Mouse (Mus musculus) midbrain, embryonic 13.5 days (tissue): Measurements from ENCODE around the gene Vav2. TPM values are rescaled to one million over a fixed set of nuclear protein-coding genes. Genes with fewer than 3 reads are reported as not detected.

Experiments
- ATAC-seq: fragments of 200-750 bp; cut with Nextera tagmentation; 2 replicates; pipeline ENCODE4 v1.8.0; 2017; ENCODE audit warnings: mild to moderate bottlenecking, moderate TSS enrichment, moderate library complexity
- H3K27ac ChIP-seq: fragments of 300-500 bp; sonication (generic); 2 replicates; pipeline ENCODE4 v1.5.1; 2015; ENCODE audit warnings: inconsistent platforms, mild to moderate bottlenecking, moderate library complexity
- H3K27me3 ChIP-seq: fragments of 300-500 bp; sonication (generic); 2 replicates; pipeline ENCODE4 v1.6.1; 2015; ENCODE audit warnings: mild to moderate bottlenecking, inconsistent platforms
- H3K36me3 ChIP-seq: fragments of 300-500 bp; sonication (generic); 2 replicates; pipeline ENCODE4 v1.6.1; 2015; ENCODE audit warnings: mild to moderate bottlenecking, inconsistent platforms
- H3K4me1 ChIP-seq: fragments of 300-500 bp; sonication (generic); replicated peaks from 2 replicates; pipeline ENCODE4 v1.6.1; 2015; ENCODE audit warnings: inconsistent platforms
- H3K4me2 ChIP-seq: fragments of 300-500 bp; sonication (generic); replicated peaks from 2 replicates; pipeline ENCODE4 v1.6.1; 2015; ENCODE audit warnings: moderate library complexity, mild to moderate bottlenecking, inconsistent platforms
- H3K4me3 ChIP-seq: fragments of 300-500 bp; sonication (generic); replicated peaks from 2 replicates; pipeline ENCODE4 v1.5.1; 2015; ENCODE audit warnings: mild to moderate bottlenecking, inconsistent platforms
- H3K9ac ChIP-seq: fragments of 300-500 bp; sonication (generic); replicated peaks from 2 replicates; pipeline ENCODE4 v1.6.1; 2015; ENCODE audit warnings: mild to moderate bottlenecking, inconsistent platforms
- H3K9me3 ChIP-seq: fragments of 300-500 bp; sonication (generic); 2 replicates; pipeline ENCODE4 v1.6.1; 2016; ENCODE audit warnings: mild to moderate bottlenecking, inconsistent platforms
- WGBS: fragments of 180-500 bp; shearing (Covaris S2); methylation state at CpG from one replicate; pipeline ENCODE4 v1.1.7; 2015; 5-methylcytosine and 5-hydroxymethylcytosine counted together
- polyA plus RNA-seq: library from polyadenylated mRNA; unstranded; fragments of >200 nt; fragmentation: Nextera tagmentation; extraction: Ambion mirVana; gene quantifications from 2 replicates; pipeline ENCODE4 v1.2.1, GENCODE M21; 2015

The Vav2 gene
- polyA plus RNA-seq, 1 experiment from 2014 or later = 15.4 TPM

- ATAC-seq = no peak
- WGBS = 94% methylated on average over 4 of the region's 4 CpGs
- Histone ChIP-seq H3K4me3 (no peak overlapping the region), H3K36me3 (peaks cover 86% of the 10 kb centered on the region), H3K9me3 (no peaks in the 10 kb centered on the region), H3K4me2 (no peak overlapping the region), H3K27me3 (no peaks in the 10 kb centered on the region), H3K9ac (no peak overlapping the region), H3K27ac (no peak overlapping the region), H3K4me1 (peaks cover 2% of the 10 kb centered on the region; the same call in 1 of the 2 replicates)
Measured at GRCm38 (mm10) chr2:27461881-27462660, 35.2 kb upstream of the Vav2 start.

GRCm38 (mm10) chr2:27460651-27461050 is 33.8 kb upstream of the Vav2 start:
- Histone ChIP-seq H3K4me3 (no peak overlapping the region), H3K4me1 (no peaks in the 10 kb centered on the region), H3K9ac (no peak overlapping the region), H3K27me3 (no peaks in the 10 kb centered on the region), H3K27ac (no peak overlapping the region), H3K9me3 (no peaks in the 10 kb centered on the region), H3K36me3 (peaks cover 96% of the 10 kb centered on the region), H3K4me2 (no peak overlapping the region)
- no peak for ATAC-seq
- 75% methylated on average over 9 of the region's 9 CpGs for WGBS

- H3K4me1 ChIP-seq = no peaks in the 10 kb centered on the region
- no peak overlapping the region for H3K27ac ChIP-seq
- H3K4me2 ChIP-seq = no peak overlapping the region
- no peak overlapping the region for H3K9ac ChIP-seq
- no peaks in the 10 kb centered on the region for H3K9me3 ChIP-seq
- no peak for ATAC-seq
- H3K27me3 ChIP-seq = no peaks in the 10 kb centered on the region
- peaks cover 96% of the 10 kb centered on the region for H3K36me3 ChIP-seq
- WGBS = 90% methylated on average over 5 of the region's 5 CpGs
- no peak overlapping the region for H3K4me3 ChIP-seq
Measured at GRCm38 (mm10) chr2:27460163-27460562, 33.3 kb upstream of the Vav2 start.

GRCm38 (mm10) chr2:27459735-27460134 is 32.9 kb upstream of the Vav2 start:
- no peak overlapping the region for H3K9ac ChIP-seq
- no peaks in the 10 kb centered on the region for H3K9me3 ChIP-seq
- no peak overlapping the region for H3K4me2 ChIP-seq
- no peak overlapping the region for H3K27ac ChIP-seq
- H3K4me3 ChIP-seq = no peak overlapping the region
- no peaks in the 10 kb centered on the region for H3K27me3 ChIP-seq
- H3K36me3 ChIP-seq = peaks cover 99% of the 10 kb centered on the region
- WGBS = 92% methylated on average over 7 of the region's 7 CpGs
- ATAC-seq = no peak
- no peaks in the 10 kb centered on the region for H3K4me1 ChIP-seq

- Histone ChIP-seq H3K4me1 (no peaks in the 10 kb centered on the region), H3K4me2 (no peak overlapping the region), H3K27ac (no peak overlapping the region), H3K9me3 (no peaks in the 10 kb centered on the region), H3K4me3 (no peak overlapping the region), H3K36me3 (peaks cover 99% of the 10 kb centered on the region), H3K9ac (no peak overlapping the region), H3K27me3 (no peaks in the 10 kb centered on the region)
- no peak for ATAC-seq
- WGBS = 93% methylated on average over 14 of the region's 14 CpGs
Measured at GRCm38 (mm10) chr2:27450226-27450625, 23.4 kb upstream of the Vav2 start.

- H3K9ac ChIP-seq = no peak overlapping the region
- ATAC-seq = no peak
- no peak overlapping the region for H3K27ac ChIP-seq
- no peak overlapping the region for H3K4me3 ChIP-seq
- peaks cover 16% of the 10 kb centered on the region for H3K4me1 ChIP-seq
- peaks cover 84% of the 10 kb centered on the region for H3K36me3 ChIP-seq
- no peaks in the 10 kb centered on the region for H3K27me3 ChIP-seq
- no peaks in the 10 kb centered on the region for H3K9me3 ChIP-seq
- 90% methylated on average over 5 of the region's 5 CpGs for WGBS
- no peak overlapping the region for H3K4me2 ChIP-seq
Measured at GRCm38 (mm10) chr2:27447782-27448181, 20.9 kb upstream of the Vav2 start.

- WGBS = 94% methylated on average over 8 of the region's 8 CpGs
- Histone ChIP-seq H3K4me2 (no peak overlapping the region), H3K36me3 (peaks cover 75% of the 10 kb centered on the region), H3K4me1 (peaks cover 20% of the 10 kb centered on the region), H3K27me3 (no peaks in the 10 kb centered on the region), H3K27ac (no peak overlapping the region), H3K9me3 (no peaks in the 10 kb centered on the region), H3K4me3 (no peak overlapping the region), H3K9ac (no peak overlapping the region)
- ATAC-seq = no peak
Measured at GRCm38 (mm10) chr2:27446812-27447211, 20.0 kb upstream of the Vav2 start.

GRCm38 (mm10) chr2:27445910-27446309 is 19.1 kb upstream of the Vav2 start:
- Histone ChIP-seq H3K4me1 (peaks cover 22% of the 10 kb centered on the region), H3K27me3 (no peaks in the 10 kb centered on the region), H3K36me3 (peaks cover 66% of the 10 kb centered on the region), H3K4me2 (no peak overlapping the region), H3K27ac (no peak overlapping the region), H3K4me3 (no peak overlapping the region), H3K9ac (no peak overlapping the region), H3K9me3 (no peaks in the 10 kb centered on the region)
- 96% methylated on average over 3 of the region's 3 CpGs for WGBS
- ATAC-seq = no peak

- H3K9me3 ChIP-seq = no peaks in the 10 kb centered on the region
- H3K9ac ChIP-seq = peak overlapping the region; percentile 82; the same call in 1 of the 2 replicates
- H3K4me1 ChIP-seq = peaks cover 22% of the 10 kb centered on the region
- WGBS = 83% methylated on average over 5 of the region's 5 CpGs
- no peak overlapping the region for H3K27ac ChIP-seq
- peaks cover 41% of the 10 kb centered on the region for H3K36me3 ChIP-seq
- ATAC-seq = peak; percentile 19; the same call in 1 of the 2 replicates
- peak overlapping the region; percentile 80 for H3K4me2 ChIP-seq
- H3K4me3 ChIP-seq = peak overlapping the region; percentile 64
- H3K27me3 ChIP-seq = no peaks in the 10 kb centered on the region
Measured at GRCm38 (mm10) chr2:27443450-27443708, 16.5 kb upstream of the Vav2 start.

- no peaks in the 10 kb centered on the region for H3K9me3 ChIP-seq
- WGBS = 33% methylated on average over 20 of the region's 20 CpGs
- H3K4me2 ChIP-seq = peak overlapping the region; percentile 80
- peaks cover 36% of the 10 kb centered on the region for H3K36me3 ChIP-seq
- H3K9ac ChIP-seq = peak overlapping the region; percentile 82
- H3K27me3 ChIP-seq = no peaks in the 10 kb centered on the region
- H3K4me3 ChIP-seq = peak overlapping the region; percentile 64
- peaks cover 22% of the 10 kb centered on the region for H3K4me1 ChIP-seq
- ATAC-seq = peak; percentile 74
- peak overlapping the region; percentile 63 for H3K27ac ChIP-seq
Measured at GRCm38 (mm10) chr2:27442708-27443449, 16.0 kb upstream of the Vav2 start.

GRCm38 (mm10) chr2:27441767-27442707 is 15.2 kb upstream of the Vav2 start, which contains the start of gene Brd3os:
Gene Brd3os (plus strand): TSS chr2:27442324.
- H3K4me1 ChIP-seq = peaks cover 22% of the 10 kb centered on the region
- peak; percentile 90 for ATAC-seq
- peak within 1 kb of the TSS; percentile 64 for H3K4me3 ChIP-seq
- H3K27me3 ChIP-seq = no peaks in the 10 kb centered on the region
- H3K4me2 ChIP-seq = peak within 1 kb of the TSS; percentile 80
- H3K27ac ChIP-seq = peak within 1 kb of the TSS; percentile 83
- peaks cover 27% of the 10 kb centered on the region for H3K36me3 ChIP-seq
- peak within 1 kb of the TSS; percentile 82 for H3K9ac ChIP-seq
- 1% methylated on average over 36 of the region's 36 CpGs for WGBS
- H3K9me3 ChIP-seq = no peaks in the 10 kb centered on the region
